Mouse (Mus musculus): ENCODE results near the gene Acp2. TPM values are rescaled to one million over a fixed set of nuclear protein-coding genes. Genes with fewer than 3 reads are reported as not detected.
"Not testable (repeated sequence)": the region's sequence is repeated elsewhere in the genome, so short reads cannot be mapped to it uniquely, and the experiment has no call there.

The Acp2 gene
- total RNA-seq, 4 experiments from 2014 or later: 10.2 to 11.1 (median 10.5) TPM

DNA sequence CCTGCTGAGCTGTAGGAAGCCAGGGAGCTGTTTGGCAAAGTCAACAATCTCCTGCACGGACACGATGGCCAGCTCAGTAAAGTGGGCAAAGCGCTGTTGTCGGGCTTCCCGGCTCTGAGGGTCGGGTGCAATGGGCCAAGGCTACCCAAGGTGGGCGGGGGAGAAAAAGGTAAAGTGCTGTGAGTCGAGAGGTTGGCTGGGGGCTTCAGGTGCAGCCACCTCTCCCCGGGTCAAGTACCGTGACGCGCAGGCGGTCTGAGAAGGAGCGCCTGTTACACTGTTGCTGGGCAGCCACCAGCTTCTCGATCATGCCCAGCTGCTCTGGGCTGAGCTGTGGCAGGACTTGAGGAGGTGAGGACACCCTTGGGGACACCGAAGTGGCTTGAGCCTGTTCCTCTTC, 12.2 kb upstream of the Acp2 start:
- DNase-seq (ENCODE audit: low spot score in 2 of 2): no peak

- DNase-seq (ENCODE audit: low spot score in 2 of 2): peak; percentile 79 to 85
These were observed 7.9 kb upstream of the Acp2 start for GRCm38 (mm10) chr2:91194624-91195332.

GRCm38 (mm10) chr2:91196577-91197001, 6.1 kb upstream of the Acp2 start:
- no peak for DNase-seq (ENCODE audit: low spot score in 2 of 2)

- DNase-seq (ENCODE audit: low spot score in 2 of 2): no peak
These were observed 3.8 kb upstream of the Acp2 start for GRCm38 (mm10) chr2:91198888-91199287.

- no peak for DNase-seq (ENCODE audit: low spot score in 2 of 2)
These were observed 429 bp downstream of the Acp2 start for GRCm38 (mm10) chr2:91202972-91203656.

DNA sequence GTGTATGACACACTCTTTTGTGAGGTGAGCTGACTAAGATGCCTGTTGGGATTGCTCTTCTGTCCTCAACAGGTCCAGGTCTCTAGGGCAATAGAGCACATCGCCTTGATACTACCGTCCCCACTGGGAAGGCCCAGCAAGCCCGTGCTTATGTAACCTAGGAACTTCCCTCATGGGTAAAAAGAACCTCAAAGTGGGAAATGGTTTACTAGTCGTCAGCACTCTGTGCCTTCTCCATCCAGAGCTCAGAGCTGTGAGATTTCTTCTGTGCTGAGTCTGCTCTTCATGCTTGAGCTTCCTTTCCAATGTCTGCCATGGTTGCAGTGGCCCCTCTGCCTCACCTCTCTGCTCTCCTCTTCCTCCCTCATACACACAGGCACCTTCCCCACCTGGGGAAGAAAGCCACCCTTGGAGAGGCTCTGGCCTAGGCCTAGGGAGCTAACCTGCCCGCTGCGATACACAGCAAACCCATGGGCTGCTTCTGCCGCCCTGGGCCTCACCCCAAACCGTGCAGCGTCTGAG, 3.6 kb downstream of the Acp2 start:
- DNase-seq (ENCODE audit: low spot score in 2 of 2): no peak

DNA sequence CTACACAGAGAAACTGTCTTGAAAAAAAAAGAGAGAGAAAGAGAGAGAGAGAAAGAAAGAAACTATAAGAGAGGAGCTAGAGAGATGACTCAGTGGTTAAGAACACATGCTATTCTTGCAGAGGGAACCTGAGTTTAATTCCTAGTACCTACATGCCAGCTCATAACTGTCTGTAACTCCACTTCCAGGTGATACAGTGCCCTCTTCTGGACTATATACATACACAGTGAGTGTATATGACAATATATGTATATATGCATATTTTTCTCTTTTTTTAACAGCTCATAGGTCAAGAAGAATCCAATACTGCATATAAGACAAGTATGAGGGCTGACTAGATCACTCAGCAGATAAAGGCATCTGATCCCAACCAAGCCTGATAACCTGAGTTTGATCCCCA, 10.6 kb downstream of the Acp2 start:
- DNase-seq (ENCODE audit: low spot score in 2 of 2): no peak

DNA sequence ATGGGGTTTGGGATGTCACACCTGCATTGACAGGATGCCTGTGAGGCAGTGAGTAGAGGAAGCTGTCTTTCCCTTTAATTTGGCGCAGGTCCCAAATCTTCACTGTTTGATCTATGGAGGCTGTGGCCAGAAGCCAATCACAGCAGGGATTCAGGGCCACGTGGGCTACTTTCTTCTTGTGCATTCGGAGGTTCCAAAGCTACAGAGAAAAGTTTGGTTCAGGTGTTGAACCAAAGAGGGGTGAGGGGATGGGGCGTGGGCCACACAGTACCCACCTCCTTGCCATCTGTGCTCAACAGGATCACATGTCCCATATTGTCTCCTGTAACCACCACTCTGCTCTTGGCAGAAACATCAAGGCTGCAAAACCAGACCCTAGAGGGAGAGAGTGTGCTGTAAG, 14.3 kb downstream of the Acp2 start:
- DNase-seq (ENCODE audit: low spot score in 2 of 2): no peak

DNA sequence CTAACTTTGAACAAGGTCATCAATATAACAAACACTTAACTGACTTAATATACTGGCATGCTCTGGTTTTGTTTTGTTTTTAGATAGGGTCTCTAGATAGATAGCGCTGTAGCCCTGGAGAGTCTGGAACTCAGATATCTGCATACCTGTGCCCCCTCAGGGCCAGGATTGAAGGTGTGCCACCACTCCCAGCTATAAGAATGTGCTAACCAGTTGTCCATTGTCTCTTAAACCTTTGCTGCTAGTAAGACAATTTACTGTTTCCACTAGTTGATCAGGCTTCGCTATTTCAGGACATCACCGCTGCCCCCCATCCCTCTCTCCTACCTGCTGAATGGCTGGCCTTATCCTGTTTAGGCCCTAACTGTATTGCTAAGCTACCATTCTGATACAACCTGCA, 17.8 kb downstream of the Acp2 start:
- DNase-seq (ENCODE audit: low spot score in 2 of 2): no peak

DNA sequence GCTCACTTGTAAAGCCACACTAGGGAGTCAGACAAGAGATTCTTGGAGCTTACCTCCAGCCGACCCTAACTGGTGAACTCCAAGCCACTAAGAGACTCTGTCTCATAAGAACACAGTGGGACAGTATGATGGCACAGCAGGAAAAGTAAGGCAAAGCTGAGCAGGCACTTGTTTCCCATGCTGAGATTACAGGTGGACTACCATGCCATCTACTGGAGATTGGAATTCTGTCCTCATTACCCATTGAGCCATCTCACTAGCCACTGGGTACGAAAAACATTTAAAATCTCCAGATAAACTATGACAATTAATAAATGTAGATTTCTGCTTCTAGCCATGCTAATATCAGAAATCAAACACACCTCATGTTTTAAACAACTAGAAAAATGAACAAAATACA, 20.9 kb downstream of the Acp2 start:
- no peak for DNase-seq (ENCODE audit: low spot score in 2 of 2)

GRCm38 (mm10) chr2:91229735-91230134, 27.1 kb downstream of the Acp2 start:
- no peak for DNase-seq (ENCODE audit: low spot score in 2 of 2)

- peak; percentile 81 to 86 for DNase-seq (ENCODE audit: low spot score in 2 of 2)
These were observed 34.2 kb downstream of the Acp2 start, which contains the start of gene Ddb2 for GRCm38 (mm10) chr2:91236601-91237510. Gene Ddb2 (minus strand): TSS chr2:91236982.

- not testable (repeated sequence) for DNase-seq (ENCODE audit: low spot score in 2 of 2)
These were observed 34.9 kb downstream of the Acp2 start for GRCm38 (mm10) chr2:91237511-91238080.

DNA sequence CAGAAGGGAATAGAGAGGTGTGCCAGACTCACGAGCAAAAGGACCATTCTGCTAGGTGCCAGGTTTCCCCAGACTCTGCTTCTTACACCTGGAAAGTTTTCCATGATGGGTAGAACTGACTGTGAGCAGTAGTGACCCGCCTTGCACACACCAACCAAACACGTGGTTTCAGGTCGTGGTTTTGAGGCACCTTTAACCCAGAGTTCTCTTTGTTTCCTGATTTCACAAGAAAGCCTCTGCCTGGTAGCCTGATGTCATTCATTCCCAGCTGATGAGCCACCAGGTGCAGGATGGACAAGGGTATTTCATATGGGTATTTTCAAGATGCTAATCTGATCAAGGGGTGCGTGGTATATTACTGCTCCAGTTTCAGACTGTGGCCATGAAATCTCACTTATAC, 39.9 kb downstream of the Acp2 start:
- DNase-seq (ENCODE audit: low spot score in 2 of 2): no peak

- no peak for DNase-seq (ENCODE audit: low spot score in 2 of 2)
These were observed 40.7 kb downstream of the Acp2 start for GRCm38 (mm10) chr2:91243416-91243815.

DNA sequence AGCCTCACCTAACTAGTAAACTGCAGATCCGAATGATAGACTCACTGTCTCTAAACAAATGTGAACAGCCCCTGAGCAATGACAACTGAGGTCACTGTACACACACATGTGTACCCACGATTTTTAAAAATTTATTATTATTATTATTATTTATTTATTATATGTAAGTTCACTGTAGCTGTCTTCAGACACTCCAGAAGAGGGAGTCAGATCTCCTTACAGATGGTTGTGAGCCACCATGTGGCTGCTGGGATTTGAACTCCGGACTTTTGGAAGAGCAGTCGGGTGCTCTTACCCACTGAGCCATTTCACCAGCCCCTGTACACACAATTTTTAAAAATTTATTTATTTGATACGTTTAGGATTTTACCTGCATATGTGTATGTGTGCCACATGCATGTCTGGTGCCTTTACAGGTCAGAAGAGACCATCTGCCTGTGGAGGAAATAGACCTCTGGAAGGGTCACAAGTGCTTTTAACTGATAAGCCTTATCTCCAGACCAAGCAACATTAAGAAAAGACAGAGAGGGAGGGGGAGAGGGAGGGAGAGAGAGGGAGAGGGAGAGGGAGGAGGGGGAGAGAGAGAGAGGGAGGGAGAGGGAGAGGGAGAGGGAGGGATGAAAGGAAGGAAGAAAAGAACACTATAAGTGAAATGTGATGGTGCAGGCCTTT, 42.0 kb downstream of the Acp2 start:
- DNase-seq (ENCODE audit: low spot score in 2 of 2): no peak

DNA sequence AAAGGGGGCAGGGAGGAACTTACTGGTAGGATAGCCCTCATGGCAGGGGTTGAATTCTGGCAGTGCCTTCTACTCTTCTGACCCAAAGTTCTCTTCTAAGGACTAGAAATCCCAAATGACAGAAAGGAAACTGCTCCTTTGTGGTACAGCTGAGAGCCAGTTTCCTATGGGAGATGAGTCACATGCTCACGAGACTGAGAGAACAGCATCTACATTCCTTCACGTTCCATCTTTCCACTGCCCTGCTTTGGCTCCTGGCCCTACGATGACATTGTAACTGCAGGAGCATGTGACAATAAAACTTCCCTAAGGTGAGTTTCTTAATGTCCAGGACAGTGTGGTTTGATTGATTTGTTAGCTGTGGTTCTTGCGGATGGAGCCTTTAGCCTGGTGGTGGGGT, 45.7 kb downstream of the Acp2 start:
- no peak for DNase-seq (ENCODE audit: low spot score in 2 of 2)

GRCm38 (mm10) chr2:91252001-91252400, 49.3 kb downstream of the Acp2 start:
- no peak for DNase-seq (ENCODE audit: low spot score in 2 of 2)

DNA sequence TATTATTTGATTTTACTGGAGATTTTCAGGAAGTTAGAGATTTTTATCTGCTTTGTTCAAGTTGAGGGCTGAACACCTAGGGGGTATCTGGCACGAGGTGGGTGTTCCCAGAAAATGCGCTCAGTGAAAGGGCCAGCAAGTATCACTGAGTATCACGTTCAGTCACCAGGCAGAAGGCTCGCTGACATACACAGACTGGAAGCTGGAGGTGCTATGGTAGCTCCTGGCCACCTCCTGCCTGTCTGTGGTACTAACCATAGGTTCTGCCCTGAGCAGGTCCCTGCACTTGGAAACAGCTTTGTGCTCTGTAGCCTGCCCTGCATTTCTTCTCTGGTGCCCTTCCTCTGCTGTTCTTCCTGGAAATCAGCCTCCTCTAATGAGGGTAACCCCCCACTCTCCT, 49.8 kb downstream of the Acp2 start:
- DNase-seq (ENCODE audit: low spot score in 2 of 2): no peak

DNA sequence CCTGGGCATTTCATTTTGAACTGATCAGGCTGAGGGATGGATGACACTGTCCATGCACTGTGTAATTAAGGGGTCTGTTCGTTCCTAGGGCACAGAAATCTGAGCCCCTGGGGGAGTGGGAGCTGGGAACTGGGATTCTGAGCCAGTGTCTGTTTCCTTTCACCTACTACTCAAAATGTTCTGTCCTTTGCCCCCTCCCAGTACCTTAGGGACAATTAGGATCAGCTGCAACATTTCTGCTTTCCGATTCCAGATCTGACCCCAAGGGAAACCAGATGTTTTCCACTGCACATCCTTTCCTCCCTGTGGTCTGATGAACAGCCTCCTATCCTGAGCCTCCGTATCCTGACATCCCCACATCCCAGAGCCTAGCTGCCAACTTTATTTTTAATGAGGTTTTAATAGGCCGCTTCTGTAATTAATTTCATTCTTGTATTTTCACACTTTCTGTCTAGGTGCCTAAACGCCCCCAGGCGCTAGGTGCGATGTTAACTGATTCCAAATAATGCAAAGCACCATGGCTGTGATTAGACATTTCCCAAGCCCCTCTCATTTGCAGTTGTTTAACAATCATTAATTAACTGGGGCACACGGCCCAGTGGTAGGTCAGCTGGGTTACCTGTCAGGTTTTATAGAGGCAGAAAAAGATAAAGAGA, 52.2 kb downstream of the Acp2 start:
- no peak for DNase-seq (ENCODE audit: low spot score in 2 of 2)
